Mouse (Mus musculus) hindbrain, postnatal 0 days (tissue): ENCODE results near the gene C87499. TPM values are rescaled to one million over a fixed set of nuclear protein-coding genes. Genes with fewer than 3 reads are reported as not detected.
A peak's percentile ranks its signal among the peaks of the same experiment; 100 is the strongest.

Source experiments
- ATAC-seq: fragments of 200-750 bp; cut with Nextera tagmentation; 2 replicates; pipeline ENCODE4 v1.8.0; 2017; ENCODE audit warnings: mild to moderate bottlenecking, moderate TSS enrichment, moderate library complexity
- DNase-seq: peaks from one replicate; pipeline ENCODE4 v3.0.0-alpha.2; 2015; ENCODE audit warnings: low spot score
- H3K27ac ChIP-seq: fragments of 300-500 bp; sonication (generic); 2 replicates; pipeline ENCODE4 v1.5.1; 2014; ENCODE audit warnings: mild to moderate bottlenecking
- H3K27me3 ChIP-seq: fragments of 300-500 bp; sonication (generic); 2 replicates; pipeline ENCODE4 v1.6.1; 2014; ENCODE audit warnings: low read length, mixed read lengths; ENCODE audit not compliant: insufficient read depth
- H3K36me3 ChIP-seq: fragments of 300-500 bp; sonication (generic); 2 replicates; pipeline ENCODE4 v1.6.1; 2014; ENCODE audit warnings: low read length, mixed read lengths; ENCODE audit not compliant: insufficient read depth
- H3K4me1 ChIP-seq: fragments of 300-500 bp; sonication (generic); 2 replicates; pipeline ENCODE4 v1.6.1; 2014; ENCODE audit warnings: antibody characterized with exemption, low read length, mixed read lengths; ENCODE audit not compliant: insufficient read depth
- H3K4me2 ChIP-seq: fragments of 300-500 bp; sonication (generic); 2 replicates; pipeline ENCODE4 v1.6.1; 2014; ENCODE audit warnings: low read depth, mild to moderate bottlenecking, low read length, moderate library complexity, mixed read lengths
- H3K4me3 ChIP-seq: fragments of 300-500 bp; sonication (generic); 2 replicates; pipeline ENCODE4 v1.5.1; 2014; ENCODE audit warnings: low read length
- H3K9ac ChIP-seq: fragments of 300-500 bp; sonication (generic); replicated peaks from 2 replicates; pipeline ENCODE4 v1.6.1; 2014; ENCODE audit warnings: mild to moderate bottlenecking, low read length, moderate library complexity, mixed read lengths
- H3K9me3 ChIP-seq: fragments of 300-500 bp; sonication (generic); 2 replicates; pipeline ENCODE4 v1.6.1; 2016; ENCODE audit warnings: low read length, mixed read lengths
- CTCF ChIP-seq: IDR thresholded peaks from 2 replicates; pipeline ENCODE4 v1.5.1; 2016; ENCODE audit warnings: antibody characterized with exemption, control low read depth, low read depth
- WGBS: fragments of 180-500 bp; shearing (Covaris S2); extraction: QIAGEN DNeasy Blood & Tissue Kit; methylation state at CpG from one replicate; pipeline ENCODE4 v1.1.7; 2014; 5-methylcytosine and 5-hydroxymethylcytosine counted together
- polyA plus RNA-seq: library from polyadenylated mRNA; unstranded; fragments of >200 nt; fragmentation: Nextera tagmentation; extraction: Ambion mirVana; gene quantifications from 2 replicates; pipeline ENCODE4 v1.2.1, GENCODE M21; 2015
- total RNA-seq: library from RNA; depleted of rRNA; stranded (reverse); fragments of >200 nt; gene quantifications from 2 replicates; pipeline ENCODE4 v1.2.3, GENCODE M21; 2014; rRNA removed

The C87499 gene
- total RNA-seq = not detected in 2 replicates
- not detected in 2 replicates for polyA plus RNA-seq

DNA sequence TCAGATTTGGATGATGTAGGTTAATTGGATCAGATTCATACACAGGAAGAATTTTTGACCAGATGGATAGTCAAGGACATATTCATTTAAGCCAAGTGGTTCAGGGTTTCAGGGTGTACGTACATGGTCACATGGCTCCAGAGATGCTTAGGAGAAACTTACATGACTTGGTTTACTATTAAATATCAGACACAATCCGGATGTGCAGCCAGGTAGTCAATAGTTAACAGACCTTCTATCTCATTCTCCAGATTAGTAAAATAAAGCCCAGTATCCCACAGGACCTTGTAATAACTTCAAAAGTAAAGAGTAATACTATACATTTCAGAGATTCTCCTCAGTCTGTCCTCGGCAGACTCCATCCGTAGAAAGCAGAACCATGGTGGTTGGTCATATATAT, at the start of gene C87499:
TSS of gene C87499 (minus strand) at position 101 of the 400 bp plus-strand sequence.
- Histone ChIP-seq H3K4me3 (no peak within 1 kb of the TSS), H3K36me3 (no peaks in the 10 kb centered on the region), H3K27ac (no peak within 1 kb of the TSS), H3K9ac (no peak within 1 kb of the TSS), H3K4me2 (no peak within 1 kb of the TSS), H3K4me1 (no peaks in the 10 kb centered on the region), H3K9me3 (no peaks in the 10 kb centered on the region), H3K27me3 (no peaks in the 10 kb centered on the region)
- no peak for TF ChIP-seq CTCF
- DNase-seq (no peak), ATAC-seq (no peak)
- 89% methylated on average over 4 of the region's 4 CpGs for whole genome bisulfite sequencing

DNA sequence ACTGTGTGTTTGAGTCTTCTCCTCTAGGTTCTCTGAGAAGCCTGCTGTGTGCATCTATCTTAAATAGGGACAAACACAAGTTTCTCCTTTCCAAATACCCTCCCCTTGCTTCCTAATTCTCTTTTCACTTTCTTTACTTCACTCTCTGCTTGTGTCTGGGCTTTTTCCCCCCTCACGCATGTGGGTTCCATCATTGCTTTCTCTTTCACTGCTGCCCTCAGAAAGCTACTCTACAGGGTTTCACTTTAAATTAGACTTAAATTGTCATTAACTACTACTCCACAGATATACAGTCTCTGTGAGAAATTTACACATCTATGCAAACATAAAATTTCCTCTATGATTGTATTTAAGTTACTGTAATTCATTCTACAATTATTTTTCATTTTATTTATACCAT, 49.6 kb upstream of the C87499 start, which contains the start of gene Ifna2:
TSS of gene Ifna2 (minus strand) at position 101 of the 400 bp plus-strand sequence.
- WGBS = 91% methylated on average over 1 of the region's 1 CpGs
- Histone ChIP-seq H3K4me1 (no peaks in the 10 kb centered on the region), H3K36me3 (no peaks in the 10 kb centered on the region), H3K9ac (no peak within 1 kb of the TSS), H3K9me3 (no peaks in the 10 kb centered on the region), H3K27ac (no peak within 1 kb of the TSS), H3K4me2 (no peak within 1 kb of the TSS), H3K4me3 (no peak within 1 kb of the TSS), H3K27me3 (no peaks in the 10 kb centered on the region)
- DNase-seq = no peak
- TF ChIP-seq CTCF = no peak
- no peak for ATAC-seq

DNA sequence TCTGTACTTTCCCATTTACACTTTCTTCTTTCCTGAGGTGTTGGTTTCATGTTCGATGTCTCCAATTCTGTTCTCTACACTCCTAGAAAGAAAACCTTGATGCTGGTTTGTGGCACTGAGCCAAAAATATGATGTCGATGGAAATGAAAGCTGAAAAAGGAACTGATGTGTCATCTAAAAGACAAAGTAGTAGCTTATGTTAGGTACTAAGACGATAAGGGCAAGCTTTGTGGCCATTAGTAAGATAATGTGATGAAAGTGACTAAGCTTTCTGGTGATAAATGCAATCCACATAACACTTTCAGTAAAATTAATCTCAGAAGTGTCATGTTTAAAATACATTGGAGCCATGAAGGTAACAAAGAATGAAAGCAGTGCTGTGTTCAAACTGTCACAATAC, 47.1 kb upstream of the C87499 start:
- WGBS = 64% methylated on average over 3 of the region's 3 CpGs
- no peak for TF ChIP-seq CTCF
- H3K36me3 ChIP-seq = no peaks in the 10 kb centered on the region
- DNase-seq (no peak), ATAC-seq (no peak)
- no peak overlapping the region for H3K4me3 ChIP-seq
- H3K4me1 ChIP-seq = no peaks in the 10 kb centered on the region
- no peaks in the 10 kb centered on the region for H3K27me3 ChIP-seq
- H3K9me3 ChIP-seq = no peaks in the 10 kb centered on the region
- H3K27ac ChIP-seq = no peak overlapping the region
- H3K4me2 ChIP-seq = no peak overlapping the region
- H3K9ac ChIP-seq = no peak overlapping the region

DNA sequence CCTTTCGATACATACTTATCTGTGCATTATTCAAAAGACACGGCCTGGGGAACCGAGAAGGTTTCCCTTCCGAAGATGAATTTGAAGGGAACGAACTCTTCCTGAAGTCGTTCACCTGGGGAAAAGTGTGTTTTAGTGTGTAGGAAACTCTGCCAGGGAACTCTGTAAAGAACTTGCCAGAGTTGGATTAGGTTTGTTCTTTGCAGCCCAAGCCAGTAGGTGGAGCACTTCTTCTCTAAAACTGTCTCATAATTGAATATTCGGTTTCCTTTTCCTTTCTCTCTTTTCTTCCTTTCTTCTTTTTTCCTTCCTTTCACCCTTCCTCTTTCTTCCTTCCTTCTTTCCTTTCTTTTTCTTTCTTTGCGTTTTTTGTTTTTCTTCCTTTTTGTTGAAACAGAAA, 46.2 kb upstream of the C87499 start:
- Histone ChIP-seq H3K4me3 (no peak overlapping the region), H3K4me1 (no peaks in the 10 kb centered on the region), H3K4me2 (no peak overlapping the region), H3K9ac (no peak overlapping the region), H3K9me3 (no peaks in the 10 kb centered on the region), H3K27me3 (no peaks in the 10 kb centered on the region), H3K27ac (no peak overlapping the region), H3K36me3 (no peaks in the 10 kb centered on the region)
- WGBS = 52% methylated on average over 8 of the region's 8 CpGs
- ATAC-seq (no peak), DNase-seq (peak; percentile 43)
- peak; percentile 63 for TF ChIP-seq CTCF

DNA sequence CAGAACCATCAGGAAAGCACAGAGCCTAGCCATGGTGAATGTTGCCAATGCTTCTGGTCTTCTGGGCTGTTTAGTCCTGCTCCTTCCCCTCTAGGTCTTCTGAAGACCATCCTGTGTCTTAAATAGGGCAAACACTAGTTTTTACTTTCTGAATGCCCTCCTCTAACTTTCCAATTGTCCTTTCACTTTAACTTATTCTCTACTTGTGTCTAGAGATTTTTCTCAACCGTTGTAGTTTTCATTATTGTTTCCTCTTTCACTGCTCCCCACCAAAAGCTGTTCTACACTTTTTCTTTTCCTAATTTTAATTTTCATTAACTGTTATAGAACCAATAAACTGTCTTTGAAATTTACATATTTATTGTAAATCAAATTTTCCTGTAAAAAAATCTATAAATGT, 42.6 kb upstream of the C87499 start, which contains the start of gene Ifna16:
TSS of gene Ifna16 (minus strand) at position 101 of the 400 bp plus-strand sequence.
- WGBS = 87% methylated on average over 1 of the region's 1 CpGs
- no peak within 1 kb of the TSS for H3K27ac ChIP-seq
- no peaks in the 10 kb centered on the region for H3K27me3 ChIP-seq
- H3K4me1 ChIP-seq = no peaks in the 10 kb centered on the region
- H3K4me2 ChIP-seq = no peak within 1 kb of the TSS
- ATAC-seq (no peak), DNase-seq (no peak)
- TF ChIP-seq CTCF = no peak
- H3K9me3 ChIP-seq = no peaks in the 10 kb centered on the region
- H3K4me3 ChIP-seq = no peak within 1 kb of the TSS
- no peaks in the 10 kb centered on the region for H3K36me3 ChIP-seq
- no peak within 1 kb of the TSS for H3K9ac ChIP-seq

DNA sequence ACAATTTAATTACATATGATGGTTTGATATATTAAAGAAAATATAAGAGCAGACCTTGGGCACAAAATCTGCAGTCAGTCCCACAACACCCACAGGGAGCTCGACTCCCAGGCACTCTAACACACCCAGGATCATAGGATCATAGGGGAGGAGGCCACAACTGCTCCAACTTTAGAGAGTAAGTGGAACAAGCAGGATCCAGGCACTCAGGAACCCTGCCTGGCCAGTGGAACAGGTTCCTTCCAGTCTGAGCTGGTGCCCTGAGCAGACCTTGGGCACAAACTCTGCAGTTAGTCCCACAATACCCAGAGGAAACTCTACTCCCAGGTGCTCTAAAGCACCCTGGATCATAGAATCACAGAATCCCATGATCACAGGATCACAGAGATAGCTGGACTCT, 21.2 kb upstream of the C87499 start:
- 38% methylated on average over 1 of the region's 1 CpGs for WGBS
- no peak for ATAC-seq
- H3K36me3 ChIP-seq = no peaks in the 10 kb centered on the region
- no peaks in the 10 kb centered on the region for H3K27me3 ChIP-seq
- H3K4me1 ChIP-seq = no peaks in the 10 kb centered on the region
- no peak overlapping the region for H3K4me3 ChIP-seq
- no peak overlapping the region for H3K4me2 ChIP-seq
- H3K9ac ChIP-seq = no peak overlapping the region
- H3K9me3 ChIP-seq = no peaks in the 10 kb centered on the region
- no peak overlapping the region for H3K27ac ChIP-seq
- DNase-seq = no peak
- TF ChIP-seq CTCF = no peak

DNA sequence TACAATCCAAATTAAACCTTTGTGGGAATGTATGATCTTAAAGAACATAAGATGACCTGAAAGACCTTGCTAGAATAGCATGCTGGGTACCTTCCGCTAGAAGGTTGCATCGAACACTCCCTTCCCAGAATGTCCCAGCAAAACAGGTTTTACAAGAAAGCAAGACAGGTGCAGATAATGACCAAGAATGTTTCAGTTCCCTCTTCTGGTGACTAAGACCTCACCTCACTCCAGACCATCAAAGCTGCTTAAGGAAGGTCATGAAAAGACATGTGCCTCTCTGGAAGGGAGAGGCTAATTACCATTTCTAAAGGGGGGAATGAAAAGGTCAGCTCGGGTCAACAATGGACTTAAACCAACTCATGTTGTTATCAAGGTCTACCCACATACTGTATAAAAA, 19.4 kb upstream of the C87499 start:
- no peaks in the 10 kb centered on the region for H3K27me3 ChIP-seq
- H3K4me2 ChIP-seq = no peak overlapping the region
- no peak overlapping the region for H3K9ac ChIP-seq
- H3K9me3 ChIP-seq = no peaks in the 10 kb centered on the region
- no peaks in the 10 kb centered on the region for H3K36me3 ChIP-seq
- 72% methylated on average over 3 of the region's 3 CpGs for WGBS
- no peak for TF ChIP-seq CTCF
- DNase-seq (no peak), ATAC-seq (no peak)
- H3K4me3 ChIP-seq = no peak overlapping the region
- no peak overlapping the region for H3K27ac ChIP-seq
- H3K4me1 ChIP-seq = no peaks in the 10 kb centered on the region
